Mouse (Mus musculus) midbrain, embryonic 11.5 days (tissue): ENCODE measurements around the gene Atp1b1. TPM values are rescaled to one million over a fixed set of nuclear protein-coding genes. Genes with fewer than 3 reads are reported as not detected.

Source experiments
- ATAC-seq: fragments of 200-750 bp; cut with Nextera tagmentation; 2 replicates; pipeline ENCODE4 v1.8.0; 2017; ENCODE audit warnings: moderate TSS enrichment, moderate library complexity; ENCODE audit not compliant: low FRiP score
- DNase-seq: peaks from one replicate; pipeline ENCODE4 v3.0.0; 2015; ENCODE audit warnings: low spot score; ENCODE audit errors: missing footprints
- H3K27ac ChIP-seq: fragments of 300-500 bp; sonication (generic); 2 replicates; pipeline ENCODE4 v1.5.1; 2014; ENCODE audit warnings: low read depth, low read length
- H3K27me3 ChIP-seq: fragments of 300-500 bp; sonication (generic); 2 replicates; pipeline ENCODE4 v1.6.1; 2014; ENCODE audit warnings: mild to moderate bottlenecking, low read length, moderate library complexity, mixed read lengths; ENCODE audit not compliant: control insufficient read depth, insufficient read depth
- H3K36me3 ChIP-seq: fragments of 300-500 bp; sonication (generic); 2 replicates; pipeline ENCODE4 v1.6.1; 2014; ENCODE audit warnings: mild to moderate bottlenecking, low read length, moderate library complexity, mixed read lengths; ENCODE audit not compliant: control insufficient read depth, insufficient read depth
- H3K4me1 ChIP-seq: fragments of 300-500 bp; sonication (generic); 2 replicates; pipeline ENCODE4 v1.6.1; 2014; ENCODE audit warnings: low read length; ENCODE audit not compliant: control insufficient read depth, insufficient read depth
- H3K4me2 ChIP-seq: fragments of 300-500 bp; sonication (generic); 2 replicates; pipeline ENCODE4 v1.6.1; 2014; ENCODE audit warnings: mild to moderate bottlenecking, moderate library complexity
- H3K4me3 ChIP-seq: fragments of 300-500 bp; sonication (generic); 2 replicates; pipeline ENCODE4 v1.5.1; 2014; ENCODE audit warnings: low read depth, low read length
- H3K9ac ChIP-seq: fragments of 300-500 bp; sonication (generic); 2 replicates; pipeline ENCODE4 v1.6.1; 2014; ENCODE audit warnings: low read length
- H3K9me3 ChIP-seq: fragments of 300-500 bp; sonication (generic); 2 replicates; pipeline ENCODE4 v1.6.1; 2016; ENCODE audit warnings: low read length; ENCODE audit not compliant: control insufficient read depth
- WGBS: fragments of 180-500 bp; shearing (Covaris S2); extraction: QIAGEN DNeasy Blood & Tissue Kit; methylation state at CpG from one replicate; pipeline ENCODE4 v1.1.7; 2014; 5-methylcytosine and 5-hydroxymethylcytosine counted together
- polyA plus RNA-seq: library from polyadenylated mRNA; unstranded; fragments of >200 nt; fragmentation: Nextera tagmentation; extraction: Ambion mirVana; gene quantifications from 2 replicates; pipeline ENCODE4 v1.2.1, GENCODE M21; 2014

The Atp1b1 gene
- polyA plus RNA-seq, 1 experiment from 2014 or later = 35.5 TPM

DNA sequence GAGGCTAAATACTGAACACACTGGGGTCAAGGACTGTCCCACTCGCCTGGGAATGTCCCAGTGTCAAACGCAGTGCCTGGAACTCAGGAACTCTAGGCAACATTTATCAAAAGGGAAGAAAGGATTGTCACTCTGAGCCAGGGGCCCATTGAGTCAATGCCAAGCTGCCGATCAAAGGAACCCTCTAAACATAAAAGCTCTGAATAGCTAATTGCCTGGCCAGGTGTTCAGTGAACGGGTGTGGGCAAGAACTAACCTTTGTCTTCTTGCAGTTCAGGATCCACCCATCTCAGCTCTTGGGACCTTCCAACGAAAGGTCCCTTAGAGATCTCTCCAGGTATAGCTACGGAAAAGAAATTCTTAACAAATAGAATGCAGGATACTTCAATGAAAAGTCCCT lies 12.8 kb upstream of the Atp1b1 start:
- Histone ChIP-seq H3K9ac (no peak overlapping the region), H3K4me2 (no peak overlapping the region), H3K4me3 (no peak overlapping the region), H3K36me3 (no peaks in the 10 kb centered on the region), H3K27ac (no peak overlapping the region), H3K9me3 (no peaks in the 10 kb centered on the region), H3K27me3 (no peaks in the 10 kb centered on the region), H3K4me1 (no peaks in the 10 kb centered on the region)
- ATAC-seq (no peak), DNase-seq (no peak)
- WGBS = 70% methylated on average over 6 of the region's 6 CpGs

DNA sequence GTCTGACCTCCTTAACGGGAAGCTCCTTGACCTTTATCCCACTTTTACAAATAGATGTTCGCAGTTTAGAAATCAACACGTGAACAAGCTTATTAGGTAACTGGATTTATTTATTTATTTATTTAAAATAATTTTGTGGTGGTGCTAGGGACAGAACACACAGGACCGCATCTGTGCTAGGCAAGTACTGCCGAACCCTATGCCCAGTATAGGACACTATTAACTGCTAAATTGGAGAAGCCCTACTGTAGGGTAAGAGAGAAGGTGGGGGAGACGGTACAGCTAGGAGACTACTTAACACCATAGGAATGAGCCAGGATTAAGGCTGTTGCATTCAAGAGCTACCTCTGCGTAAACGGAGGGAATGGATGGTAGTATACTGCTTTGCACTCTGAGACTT lies 10.2 kb upstream of the Atp1b1 start:
- no peaks in the 10 kb centered on the region for H3K36me3 ChIP-seq
- 90% methylated on average over 8 of the region's 8 CpGs for WGBS

DNA sequence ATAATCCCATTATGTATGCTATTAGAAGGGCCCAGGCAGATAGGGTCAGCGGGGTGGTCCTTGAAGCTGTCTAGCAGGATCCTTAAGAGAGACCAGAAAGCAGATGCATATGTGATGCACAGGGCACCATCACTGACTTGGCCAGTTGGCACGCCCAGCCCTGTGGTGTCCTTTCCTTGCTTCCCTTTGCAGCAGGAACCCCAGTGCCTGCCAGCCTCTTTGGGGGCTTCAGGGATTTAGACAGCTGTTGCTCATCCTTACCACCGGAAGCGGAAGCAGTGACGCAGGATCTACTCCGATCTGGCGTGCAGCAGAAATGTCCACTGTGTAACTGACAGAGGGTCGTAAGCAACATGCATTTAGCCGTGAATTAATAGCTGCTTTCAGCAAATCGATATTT lies 9.3 kb upstream of the Atp1b1 start:
- H3K9me3 ChIP-seq = no peaks in the 10 kb centered on the region
- no peak overlapping the region for H3K9ac ChIP-seq
- no peak for ATAC-seq
- H3K4me3 ChIP-seq = no peak overlapping the region
- no peaks in the 10 kb centered on the region for H3K27me3 ChIP-seq
- H3K4me2 ChIP-seq = no peak overlapping the region
- H3K4me1 ChIP-seq = no peaks in the 10 kb centered on the region
- no peak for DNase-seq
- WGBS = 90% methylated on average over 10 of the region's 10 CpGs
- H3K27ac ChIP-seq = no peak overlapping the region
- no peaks in the 10 kb centered on the region for H3K36me3 ChIP-seq

More for the DNA sequence above, 10.2 kb upstream of the Atp1b1 start:
- ATAC-seq (no peak), DNase-seq (no peak)
- no peak overlapping the region for H3K9ac ChIP-seq
- no peaks in the 10 kb centered on the region for H3K9me3 ChIP-seq
- H3K27ac ChIP-seq = no peak overlapping the region
- H3K4me1 ChIP-seq = no peaks in the 10 kb centered on the region
- H3K27me3 ChIP-seq = no peaks in the 10 kb centered on the region
- no peak overlapping the region for H3K4me3 ChIP-seq
- H3K4me2 ChIP-seq = no peak overlapping the region

DNA sequence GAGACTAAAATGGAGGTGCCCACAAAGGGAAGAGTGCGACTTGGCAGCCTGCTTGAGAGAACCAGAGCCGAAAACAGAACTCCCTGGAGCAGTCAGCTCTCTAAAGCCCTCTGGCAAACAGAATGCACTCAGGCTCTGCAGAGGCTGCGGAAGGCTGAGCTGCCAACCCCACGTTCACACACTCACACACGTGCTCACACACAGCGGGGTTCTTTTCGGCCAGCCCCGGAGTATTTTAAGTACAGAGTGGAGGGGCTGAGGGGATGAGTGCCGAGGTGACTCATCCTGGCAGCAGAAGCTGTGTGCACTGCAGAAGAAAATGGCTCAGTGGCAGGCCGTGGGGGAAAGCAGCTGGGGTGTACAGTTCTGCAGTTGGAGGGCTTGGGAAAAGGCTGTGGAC lies 3.6 kb upstream of the Atp1b1 start:
- Histone ChIP-seq H3K9ac (no peak overlapping the region), H3K27ac (no peak overlapping the region), H3K4me1 (peaks cover 10% of the 10 kb centered on the region), H3K27me3 (peaks cover 4% of the 10 kb centered on the region; the same call in 1 of the 2 replicates), H3K36me3 (no peaks in the 10 kb centered on the region), H3K4me3 (no peak overlapping the region), H3K9me3 (no peaks in the 10 kb centered on the region), H3K4me2 (no peak overlapping the region)
- DNase-seq = no peak
- 44% methylated on average over 10 of the region's 10 CpGs for whole genome bisulfite sequencing
- no peak for ATAC-seq

DNA sequence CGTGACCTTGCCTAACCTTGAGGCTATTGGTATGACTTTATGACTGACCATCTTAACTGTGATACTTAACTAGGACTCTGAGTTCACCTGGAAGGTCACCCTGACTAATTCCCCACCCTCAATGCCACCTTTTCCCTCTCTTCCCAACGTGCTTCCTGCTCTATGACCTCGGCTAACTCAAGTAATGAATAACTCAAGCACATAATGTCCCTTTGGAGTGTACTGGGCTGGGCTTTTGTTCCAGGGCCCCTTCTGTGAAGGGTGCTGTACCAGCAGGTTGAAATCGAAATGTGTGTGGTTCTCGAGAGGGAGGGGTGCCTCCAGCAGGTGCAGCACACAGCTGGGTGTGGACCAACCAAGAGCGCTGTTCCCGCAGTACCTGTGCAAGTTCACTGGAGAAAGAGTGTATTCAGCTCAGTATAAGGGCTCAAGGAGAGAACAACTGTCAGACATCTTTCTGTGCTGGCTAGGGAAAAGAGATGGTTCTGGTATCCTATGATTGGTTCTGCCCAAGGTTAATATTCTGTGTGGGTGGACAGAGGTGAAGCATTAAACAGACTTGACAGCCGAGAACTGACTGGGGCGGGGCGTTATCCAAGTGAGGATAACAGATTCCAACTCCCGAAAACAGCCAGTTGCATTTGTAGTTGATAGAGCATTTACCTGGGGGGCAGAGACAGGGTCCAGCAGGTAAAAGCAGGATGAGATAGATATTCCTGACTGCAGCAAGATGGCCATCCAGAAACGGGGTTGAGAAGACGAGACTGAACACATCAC lies 3.0 kb upstream of the Atp1b1 start:
- Histone ChIP-seq H3K9ac (no peak overlapping the region), H3K27me3 (peaks cover 4% of the 10 kb centered on the region; the same call in 1 of the 2 replicates), H3K27ac (no peak overlapping the region), H3K9me3 (no peaks in the 10 kb centered on the region), H3K4me2 (no peak overlapping the region), H3K36me3 (no peaks in the 10 kb centered on the region), H3K4me1 (peaks cover 15% of the 10 kb centered on the region), H3K4me3 (no peak overlapping the region)
- DNase-seq (no peak), ATAC-seq (no peak)
- 85% methylated on average over 13 of the region's 13 CpGs for WGBS

DNA sequence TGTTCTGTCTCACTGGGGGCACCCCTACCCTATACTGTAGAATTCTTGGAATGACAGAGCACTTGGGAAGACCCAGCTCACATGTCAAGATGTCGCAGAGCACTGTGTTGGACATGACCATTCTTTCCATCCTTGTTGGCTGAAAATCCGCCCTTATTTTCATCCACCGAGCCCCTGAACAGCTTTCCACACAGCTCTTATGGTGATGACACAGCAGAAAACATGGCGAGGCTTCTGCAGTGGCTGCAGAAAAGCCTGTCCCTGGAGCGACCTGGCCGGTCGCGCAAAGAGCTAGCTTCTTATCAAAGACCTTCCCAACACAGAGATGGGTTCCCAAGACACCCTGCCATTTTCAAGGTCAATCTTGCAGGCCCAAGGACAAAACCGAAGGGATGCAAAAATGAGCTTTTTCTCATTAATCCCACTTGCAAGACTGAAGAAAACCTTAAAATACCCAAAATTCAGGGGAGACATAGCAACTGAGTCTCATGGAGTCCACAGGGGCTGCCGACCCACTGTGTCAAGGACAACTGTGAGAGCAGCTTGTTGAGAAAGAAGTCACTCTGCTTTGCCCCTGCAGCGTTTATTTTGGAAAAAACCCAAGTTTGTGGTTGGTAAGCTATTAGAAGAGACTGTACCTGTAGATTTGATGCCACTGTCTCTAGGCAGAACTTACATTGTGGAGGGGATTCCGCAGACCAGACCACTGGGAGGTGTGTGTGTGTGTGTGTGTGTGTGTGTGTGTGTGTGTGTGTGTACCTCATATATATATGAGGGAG lies 1.2 kb upstream of the Atp1b1 start:
- ATAC-seq = no peak; the same call in 1 of the 2 replicates
- Histone ChIP-seq H3K4me2 (peak overlapping the region; percentile 78; the same call in 1 of the 2 replicates), H3K4me3 (peak overlapping the region; percentile 64; the same call in 1 of the 2 replicates), H3K9ac (no peak overlapping the region), H3K36me3 (no peaks in the 10 kb centered on the region), H3K27me3 (peaks cover 6% of the 10 kb centered on the region; the same call in 1 of the 2 replicates), H3K4me1 (peaks cover 28% of the 10 kb centered on the region), H3K9me3 (no peaks in the 10 kb centered on the region), H3K27ac (no peak overlapping the region)
- DNase-seq = peak; percentile 90
- 58% methylated on average over 12 of the region's 12 CpGs for WGBS

DNA sequence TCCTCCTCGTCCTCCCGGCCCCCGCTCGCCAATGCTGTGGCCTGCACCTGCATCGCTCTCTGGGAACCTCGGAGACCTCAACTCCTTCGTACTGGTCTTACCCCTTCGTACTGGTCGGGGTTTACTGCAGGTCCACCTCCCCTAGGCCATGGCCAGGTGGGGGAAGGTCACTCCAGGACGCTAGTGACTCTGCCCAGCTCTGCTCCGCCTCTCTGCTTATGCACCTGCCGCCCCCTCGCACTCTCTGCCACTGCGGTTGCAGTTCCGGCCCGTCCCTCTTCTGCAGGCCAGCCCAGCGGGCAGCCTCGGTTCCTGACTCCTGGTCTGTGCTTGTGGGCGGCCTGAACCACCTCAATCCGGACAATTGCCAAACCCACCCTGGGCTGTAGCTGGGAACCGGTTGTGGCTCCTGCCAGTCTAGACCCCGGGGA lies 481 bp upstream of the Atp1b1 start:
- ATAC-seq = no peak

DNA sequence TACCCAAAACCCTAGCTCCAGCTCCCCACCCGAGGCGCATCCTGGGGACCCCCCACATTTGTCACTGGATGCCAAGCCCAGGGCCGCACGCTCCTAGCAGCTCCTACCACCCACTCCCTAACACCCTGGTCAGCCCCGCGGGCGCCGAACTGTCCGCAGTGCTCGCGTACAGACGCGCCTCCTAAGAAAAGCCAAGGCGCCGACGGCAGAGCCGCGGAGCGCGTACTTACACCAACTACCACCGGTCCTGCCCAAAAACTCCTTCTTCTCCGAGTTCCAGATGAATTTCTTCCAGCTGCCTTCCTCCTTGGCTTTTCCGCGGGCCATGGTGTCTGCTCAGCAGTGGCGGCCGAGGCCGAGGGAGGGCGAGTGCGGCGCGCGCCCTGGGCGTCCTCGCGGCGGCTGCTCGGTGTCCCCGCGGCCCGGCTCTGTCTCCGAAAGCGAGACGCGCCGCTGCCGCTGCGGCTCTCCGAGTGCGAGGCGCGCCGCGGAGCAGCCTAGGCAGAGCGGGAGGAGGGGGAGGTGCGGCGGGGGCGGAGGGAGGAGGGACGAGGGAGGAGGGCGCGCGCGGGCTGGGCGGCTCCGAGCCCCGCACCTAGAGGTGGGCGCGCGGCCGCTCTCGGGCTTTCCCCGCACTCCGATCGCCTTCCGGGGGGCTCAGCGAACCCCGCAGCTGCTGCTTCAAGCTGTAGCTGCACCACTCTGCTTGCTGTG lies 467 bp downstream of the Atp1b1 start:
- H3K9ac ChIP-seq = peak overlapping the region; percentile 73
- under 1% methylated on average over 72 of the region's 76 CpGs for WGBS
- H3K4me3 ChIP-seq = peak overlapping the region; percentile 64
- peak; percentile 85 for ATAC-seq
- H3K4me1 ChIP-seq = peaks cover 29% of the 10 kb centered on the region
- H3K27ac ChIP-seq = peak overlapping the region; percentile 86
- peaks cover 6% of the 10 kb centered on the region; the same call in 1 of the 2 replicates for H3K27me3 ChIP-seq
- peak; percentile 97 for DNase-seq
- H3K9me3 ChIP-seq = no peaks in the 10 kb centered on the region
- peaks cover 7% of the 10 kb centered on the region; the same call in 1 of the 2 replicates for H3K36me3 ChIP-seq
- peak overlapping the region; percentile 78 for H3K4me2 ChIP-seq

More for the DNA sequence above, 481 bp upstream of the Atp1b1 start:
- no peaks in the 10 kb centered on the region for H3K36me3 ChIP-seq
- WGBS = 2% methylated on average over 22 of the region's 22 CpGs
- H3K4me3 ChIP-seq = peak overlapping the region; percentile 64
- DNase-seq = no peak
- peak overlapping the region; percentile 78 for H3K4me2 ChIP-seq
- peaks cover 29% of the 10 kb centered on the region for H3K4me1 ChIP-seq
- peaks cover 6% of the 10 kb centered on the region; the same call in 1 of the 2 replicates for H3K27me3 ChIP-seq
- peak overlapping the region; percentile 73 for H3K9ac ChIP-seq
- no peaks in the 10 kb centered on the region for H3K9me3 ChIP-seq
- H3K27ac ChIP-seq = peak overlapping the region; percentile 48
